Mouse (Mus musculus): ENCODE results near the gene Kmt2d. TPM values are rescaled to one million over a fixed set of nuclear protein-coding genes. Genes with fewer than 3 reads are reported as not detected.
A peak's percentile ranks its signal among the peaks of the same experiment; 100 is the strongest.
"Not testable (repeated sequence)": the region's sequence is repeated elsewhere in the genome, so short reads cannot be mapped to it uniquely, and the experiment has no call there.

Gene Kmt2d
- total and polyA plus RNA-seq, 2 experiments from 2014 or later = 6.0 to 31.6 TPM

- peaks cover 48% of the 10 kb centered on the region for H3K36me3 ChIP-seq (replicated peaks; ENCODE audit: control insufficient read depth, insufficient read depth, low read length)
- no peak overlapping the region for H3K4me3 ChIP-seq (ENCODE audit: low read depth, low read length)
- H3K4me2 ChIP-seq (ENCODE audit: low read depth, low read length) = no peak overlapping the region
- peaks cover 3% of the 10 kb centered on the region; the same call in 1 of the 2 replicates for H3K4me1 ChIP-seq (ENCODE audit: control insufficient read depth, insufficient read depth)
- no peak for TF ChIP-seq EP300 (IDR thresholded peaks at IDR 0.05; ENCODE audit: low read depth)
- no peak for TF ChIP-seq CTCF (IDR thresholded peaks at IDR 0.05; ENCODE audit: low read depth)
- no peaks in the 10 kb centered on the region for H3K27me3 ChIP-seq (ENCODE audit: control insufficient read depth, insufficient read depth, low read length)
- ATAC-seq (ENCODE audit: insufficient read depth, low read depth) = no peak
- H3K9me3 ChIP-seq (replicated peaks; ENCODE audit: control insufficient read depth, low read length) = no peaks in the 10 kb centered on the region
- no peak overlapping the region for H3K9ac ChIP-seq (replicated peaks; ENCODE audit: low read depth, low read length)
- H3K27ac ChIP-seq (ENCODE audit: low read depth) = no peak overlapping the region
- WGBS = 93% methylated on average over 5 of the region's 5 CpGs
- DNase-seq (ENCODE audit: low spot score) = no peak
These were observed 48.9 kb downstream of the Kmt2d start for GRCm38 (mm10) chr15:98822147-98822546.

- Histone ChIP-seq H3K9ac (replicated peaks; ENCODE audit: low read depth, low read length) (no peak overlapping the region), H3K4me2 (ENCODE audit: low read depth, low read length) (no peak overlapping the region), H3K4me1 (ENCODE audit: control insufficient read depth, insufficient read depth) (peaks cover 3% of the 10 kb centered on the region; the same call in 1 of the 2 replicates), H3K27me3 (ENCODE audit: control insufficient read depth, insufficient read depth, low read length) (no peaks in the 10 kb centered on the region), H3K27ac (ENCODE audit: low read depth) (no peak overlapping the region), H3K4me3 (ENCODE audit: low read depth, low read length) (no peak overlapping the region), H3K9me3 (replicated peaks; ENCODE audit: control insufficient read depth, low read length) (no peaks in the 10 kb centered on the region), H3K36me3 (replicated peaks; ENCODE audit: control insufficient read depth, insufficient read depth, low read length) (peaks cover 55% of the 10 kb centered on the region)
- WGBS = 44% methylated on average over 10 of the region's 10 CpGs
- DNase-seq (ENCODE audit: low spot score) = no peak
- TF ChIP-seq EP300 (IDR thresholded peaks at IDR 0.05; ENCODE audit: low read depth) (no peak), CTCF (IDR thresholded peaks at IDR 0.05; ENCODE audit: low read depth) (peak; percentile 36)
- ATAC-seq (ENCODE audit: insufficient read depth, low read depth) = no peak
These were observed 49.6 kb downstream of the Kmt2d start for GRCm38 (mm10) chr15:98821403-98821802.

- ATAC-seq (ENCODE audit: insufficient read depth, low read depth) = peak; percentile 39; the same call in 1 of the 2 replicates
- peak overlapping the region; percentile 27; the same call in 1 of the 2 replicates for H3K27ac ChIP-seq (ENCODE audit: low read depth)
- H3K4me3 ChIP-seq (ENCODE audit: low read depth, low read length) = no peak overlapping the region
- no peaks in the 10 kb centered on the region for H3K9me3 ChIP-seq (replicated peaks; ENCODE audit: control insufficient read depth, low read length)
- no peak for DNase-seq (ENCODE audit: low spot score)
- peaks cover 3% of the 10 kb centered on the region; the same call in 1 of the 2 replicates for H3K4me1 ChIP-seq (ENCODE audit: control insufficient read depth, insufficient read depth)
- whole genome bisulfite sequencing = 60% methylated on average over 4 of the region's 4 CpGs
- TF ChIP-seq CTCF (IDR thresholded peaks at IDR 0.05; ENCODE audit: low read depth) (no peak), EP300 (IDR thresholded peaks at IDR 0.05; ENCODE audit: low read depth) (no peak)
- no peaks in the 10 kb centered on the region for H3K27me3 ChIP-seq (ENCODE audit: control insufficient read depth, insufficient read depth, low read length)
- no peak overlapping the region for H3K4me2 ChIP-seq (ENCODE audit: low read depth, low read length)
- peaks cover 59% of the 10 kb centered on the region for H3K36me3 ChIP-seq (replicated peaks; ENCODE audit: control insufficient read depth, insufficient read depth, low read length)
- H3K9ac ChIP-seq (replicated peaks; ENCODE audit: low read depth, low read length) = no peak overlapping the region
These were observed 50.1 kb downstream of the Kmt2d start for GRCm38 (mm10) chr15:98820937-98821336.

DNA sequence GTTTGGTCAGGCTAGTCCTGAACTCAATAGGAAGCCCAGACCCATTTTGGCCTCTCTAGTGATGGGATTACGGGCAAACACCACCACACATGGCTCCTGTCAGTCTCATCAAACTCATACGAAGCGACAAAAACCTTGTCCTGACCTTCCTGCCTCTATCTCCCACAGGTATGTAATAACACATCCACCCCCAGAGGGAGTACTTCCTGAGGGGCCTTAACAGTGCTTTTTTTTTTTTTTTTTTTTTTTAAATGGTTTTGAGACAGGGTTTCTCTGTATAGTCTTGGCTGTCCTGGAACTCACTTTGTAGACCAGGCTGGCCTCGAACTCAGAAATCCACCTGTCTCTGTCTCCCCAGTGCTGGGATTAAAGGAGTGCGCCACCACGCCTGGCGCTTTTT is 52.8 kb downstream of the Kmt2d start:
- Histone ChIP-seq H3K4me2 (ENCODE audit: low read depth, low read length) (no peak overlapping the region), H3K9me3 (replicated peaks; ENCODE audit: control insufficient read depth, low read length) (no peaks in the 10 kb centered on the region), H3K27ac (ENCODE audit: low read depth) (no peak overlapping the region), H3K9ac (replicated peaks; ENCODE audit: low read depth, low read length) (no peak overlapping the region), H3K4me1 (ENCODE audit: control insufficient read depth, insufficient read depth) (peaks cover 3% of the 10 kb centered on the region; the same call in 1 of the 2 replicates), H3K27me3 (ENCODE audit: control insufficient read depth, insufficient read depth, low read length) (no peaks in the 10 kb centered on the region), H3K36me3 (replicated peaks; ENCODE audit: control insufficient read depth, insufficient read depth, low read length) (peaks cover 61% of the 10 kb centered on the region), H3K4me3 (ENCODE audit: low read depth, low read length) (no peak overlapping the region)
- TF ChIP-seq EP300 (IDR thresholded peaks at IDR 0.05; ENCODE audit: low read depth) = no peak
- TF ChIP-seq CTCF (IDR thresholded peaks at IDR 0.05; ENCODE audit: low read depth) = no peak
- ATAC-seq (ENCODE audit: insufficient read depth, low read depth) = no peak
- no peak for DNase-seq (ENCODE audit: low spot score)
- WGBS = 89% methylated on average over 7 of the region's 7 CpGs

DNA sequence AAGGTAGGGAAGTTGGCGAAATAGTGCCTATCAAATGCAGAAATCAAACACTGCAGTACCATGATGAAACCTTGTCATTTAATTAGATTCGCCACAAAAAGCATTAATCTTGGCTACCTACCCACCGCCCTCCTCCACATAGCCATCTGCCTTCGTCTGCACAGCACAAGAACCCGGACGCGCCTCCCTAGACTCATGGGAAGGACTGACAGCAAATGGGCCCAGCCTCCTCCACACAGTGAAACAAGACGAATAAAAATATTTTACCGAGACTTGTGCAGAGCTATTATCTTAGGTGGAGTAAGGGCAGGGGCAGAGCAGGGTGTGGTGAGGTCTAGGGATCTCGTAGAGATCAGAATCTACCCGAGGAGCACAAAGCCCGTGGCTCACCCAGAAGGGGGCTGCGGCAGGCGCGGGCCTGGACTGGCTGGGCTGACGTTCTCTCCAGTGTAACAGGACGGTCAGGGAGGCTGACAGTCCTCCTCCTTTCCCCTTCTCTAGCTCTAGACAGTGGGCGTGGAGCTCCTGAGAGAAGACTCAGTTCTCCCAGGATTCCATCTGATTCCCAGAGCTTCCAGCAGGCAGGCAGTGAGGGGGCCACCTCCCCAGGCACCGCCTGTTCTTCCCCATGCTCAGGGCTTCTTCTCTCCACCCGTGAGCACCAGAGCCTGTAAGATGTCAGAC is 58.1 kb downstream of the Kmt2d start:
- no peak for ATAC-seq (ENCODE audit: insufficient read depth, low read depth)

DNA sequence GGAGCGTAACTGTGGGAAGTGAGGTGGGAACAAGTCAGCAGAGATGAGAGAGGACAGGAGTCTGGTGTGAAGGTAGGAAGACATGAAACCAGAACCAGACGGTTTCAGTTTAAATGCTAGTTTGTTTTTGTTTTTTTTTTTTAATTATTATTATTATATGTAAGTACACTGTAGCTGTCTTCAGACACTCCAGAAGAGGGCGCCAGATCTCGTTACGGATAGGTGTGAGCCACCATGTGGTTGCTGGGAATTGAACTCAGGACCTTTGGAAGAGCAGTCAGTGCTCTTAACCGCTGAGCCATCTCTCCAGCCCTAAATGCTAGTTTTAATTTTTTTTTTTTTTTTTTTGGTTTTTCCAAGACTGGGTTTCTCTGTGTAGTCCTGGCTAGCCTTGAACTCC is 60.8 kb downstream of the Kmt2d start:
- not testable (repeated sequence) for H3K9me3 ChIP-seq (replicated peaks; ENCODE audit: control insufficient read depth, low read length); DNase-seq (ENCODE audit: low spot score); H3K4me2 ChIP-seq (ENCODE audit: low read depth, low read length); H3K9ac ChIP-seq (replicated peaks; ENCODE audit: low read depth, low read length); H3K4me3 ChIP-seq (ENCODE audit: low read depth, low read length); ATAC-seq (ENCODE audit: insufficient read depth, low read depth); H3K27ac ChIP-seq (ENCODE audit: low read depth)
- WGBS = 73% methylated on average over 6 of the region's 6 CpGs
- Histone ChIP-seq H3K36me3 (replicated peaks; ENCODE audit: control insufficient read depth, insufficient read depth, low read length) (peaks cover 40% of the 10 kb centered on the region), H3K27me3 (ENCODE audit: control insufficient read depth, insufficient read depth, low read length) (peaks cover 41% of the 10 kb centered on the region), H3K4me1 (ENCODE audit: control insufficient read depth, insufficient read depth) (peaks cover 28% of the 10 kb centered on the region)

More for the DNA sequence above, 58.1 kb downstream of the Kmt2d start:
- Histone ChIP-seq H3K4me2 (ENCODE audit: low read depth, low read length) (no peak overlapping the region), H3K36me3 (replicated peaks; ENCODE audit: control insufficient read depth, insufficient read depth, low read length) (peaks cover 58% of the 10 kb centered on the region), H3K4me3 (ENCODE audit: low read depth, low read length) (no peak overlapping the region), H3K9ac (replicated peaks; ENCODE audit: low read depth, low read length) (no peak overlapping the region), H3K9me3 (replicated peaks; ENCODE audit: control insufficient read depth, low read length) (no peaks in the 10 kb centered on the region), H3K27ac (ENCODE audit: low read depth) (no peak overlapping the region), H3K27me3 (ENCODE audit: control insufficient read depth, insufficient read depth, low read length) (peaks cover 14% of the 10 kb centered on the region), H3K4me1 (ENCODE audit: control insufficient read depth, insufficient read depth) (peaks cover 12% of the 10 kb centered on the region)
- TF ChIP-seq EP300 (IDR thresholded peaks at IDR 0.05; ENCODE audit: low read depth) (no peak), CTCF (IDR thresholded peaks at IDR 0.05; ENCODE audit: low read depth) (no peak)
- no peak for DNase-seq (ENCODE audit: low spot score)
- 88% methylated on average over 20 of the region's 20 CpGs for WGBS
